Mouse (Mus musculus) megakaryocyte, embryonic 14.5 days (primary cell): ENCODE measurements around the gene Tmem59l. TPM values are rescaled to one million over a fixed set of nuclear protein-coding genes. Genes with fewer than 3 reads are reported as not detected.
"Not testable (repeated sequence)": the region's sequence is repeated elsewhere in the genome, so short reads cannot be mapped to it uniquely, and the experiment has no call there.

Experiments used
- H3K27me3 ChIP-seq: replicated peaks from 2 replicates; pipeline ENCODE3; 2012; ENCODE audit warnings: inconsistent platforms
- H3K36me3 ChIP-seq: replicated peaks from 2 replicates; pipeline ENCODE3; 2012; ENCODE audit warnings: low read length, inconsistent platforms, mixed read lengths
- H3K4me1 ChIP-seq: 2 replicates; pipeline ENCODE4 v1.6.1; 2012; ENCODE audit warnings: inconsistent platforms
- H3K4me3 ChIP-seq: replicated peaks from 2 replicates; pipeline ENCODE3; 2012; ENCODE audit warnings: moderate library complexity, mild to moderate bottlenecking, inconsistent platforms
- H3K9me3 ChIP-seq: 2 replicates; pipeline ENCODE4 v1.6.1; 2012; ENCODE audit warnings: inconsistent platforms
- FLI1 ChIP-seq: IDR thresholded peaks from 2 replicates; pipeline ENCODE4 v1.6.1; 2012; ENCODE audit warnings: low read length, inconsistent platforms, mixed read lengths
- GATA1 ChIP-seq: IDR thresholded peaks from 3 replicates; pipeline ENCODE4 v1.6.1; 2012; ENCODE audit warnings: mixed read lengths, low read length, inconsistent platforms, borderline replicate concordance
- polyA plus RNA-seq: library from polyadenylated mRNA; stranded (reverse); fragments of >175 nt; gene quantifications from 2 replicates; pipeline ENCODE4 v1.2.3, GENCODE M21; 2012; ENCODE audit warnings: low replicate concordance; ENCODE audit not compliant: insufficient read depth

Tmem59l gene
- polyA plus RNA-seq, 1 experiment = not detected

DNA sequence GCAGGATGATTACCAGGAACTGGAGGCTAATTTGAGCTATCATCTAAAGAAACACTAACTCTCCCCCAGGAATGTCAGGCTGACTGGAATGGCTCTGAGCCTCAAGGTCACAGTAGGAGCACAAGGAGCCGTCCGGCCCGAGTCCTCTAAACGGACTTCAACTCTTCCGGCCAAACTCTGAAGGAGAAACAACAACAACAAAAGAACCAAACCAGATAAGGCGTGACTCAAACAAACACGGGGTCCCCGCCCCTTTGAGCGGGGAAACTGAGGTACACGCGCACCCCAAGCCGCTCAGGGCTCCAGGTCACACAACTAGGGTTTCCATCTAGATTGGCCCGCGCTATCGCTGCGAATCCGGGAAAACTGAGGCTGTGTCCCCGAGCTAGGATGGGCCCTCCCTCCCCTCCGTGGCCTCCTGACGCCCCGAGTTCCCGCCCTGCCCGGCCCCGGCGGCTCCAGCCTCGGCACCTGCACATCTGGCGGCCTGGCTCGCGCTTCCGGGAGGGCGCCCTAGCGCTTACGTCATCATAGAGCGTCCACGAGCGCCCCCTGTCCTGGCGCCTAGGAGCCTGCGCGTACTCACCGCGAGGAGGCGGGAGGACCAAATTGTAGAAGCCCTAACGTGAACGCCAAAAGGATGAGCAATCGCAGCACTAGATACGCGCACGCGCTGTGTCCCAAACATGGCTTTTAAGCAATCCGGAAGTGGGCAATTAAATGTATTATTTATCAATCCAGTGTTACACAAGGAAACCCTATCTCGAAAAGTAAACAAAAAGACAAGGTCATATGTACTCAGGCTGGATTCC is 35.6 kb upstream of the Tmem59l start:
- Histone ChIP-seq H3K27me3 (no peaks in the 10 kb centered on the region), H3K4me1 (peaks cover 50% of the 10 kb centered on the region), H3K36me3 (peaks cover 30% of the 10 kb centered on the region), H3K9me3 (no peaks in the 10 kb centered on the region), H3K4me3 (peak overlapping the region; percentile 96)
- no peak for TF ChIP-seq FLI1
- TF ChIP-seq GATA1 = no peak

DNA sequence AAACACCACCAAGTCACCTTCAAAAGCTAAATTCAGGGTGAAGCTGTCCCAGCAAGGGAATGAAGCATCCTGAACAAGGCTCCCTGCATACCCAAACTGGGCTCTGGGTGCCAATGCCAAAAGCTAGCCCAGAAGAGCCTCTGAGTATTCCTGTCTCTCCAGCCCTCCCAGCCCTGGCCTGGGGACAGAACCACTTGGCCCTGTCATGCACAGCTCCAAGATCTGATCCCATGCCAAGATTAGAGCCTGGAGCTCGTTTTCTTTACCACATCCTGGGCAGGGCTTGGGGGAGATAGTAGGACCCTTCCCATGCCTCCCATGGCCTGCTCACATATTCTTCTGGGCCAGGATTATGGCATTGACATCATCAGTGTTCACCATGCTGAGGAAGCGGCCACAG is 32.4 kb upstream of the Tmem59l start:
- peaks cover 50% of the 10 kb centered on the region for H3K4me1 ChIP-seq
- no peaks in the 10 kb centered on the region for H3K9me3 ChIP-seq
- H3K27me3 ChIP-seq = no peaks in the 10 kb centered on the region
- H3K4me3 ChIP-seq = no peak overlapping the region
- TF ChIP-seq GATA1 (no peak), FLI1 (no peak)
- H3K36me3 ChIP-seq = peaks cover 59% of the 10 kb centered on the region

DNA sequence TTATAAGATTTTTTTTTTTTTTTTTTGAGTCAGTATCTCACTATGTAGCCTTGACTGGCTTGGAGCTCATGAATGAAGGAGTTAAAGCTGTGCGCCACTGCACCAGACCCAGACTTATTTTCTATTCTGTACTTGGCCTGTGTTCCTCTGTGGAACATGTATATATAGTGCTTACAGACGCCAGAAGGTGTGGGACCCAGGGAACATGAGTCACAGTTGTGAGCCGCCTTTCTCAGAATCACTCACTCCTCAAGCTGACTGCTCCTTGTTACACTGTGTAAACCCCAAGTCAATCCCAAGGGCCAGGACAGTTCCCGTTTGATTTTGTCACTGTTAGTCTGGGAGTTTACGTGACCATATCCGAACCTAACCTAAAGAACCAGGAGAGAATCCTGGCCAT is 31.9 kb upstream of the Tmem59l start:
- H3K4me1 ChIP-seq = peaks cover 55% of the 10 kb centered on the region
- H3K36me3 ChIP-seq = peaks cover 64% of the 10 kb centered on the region

DNA sequence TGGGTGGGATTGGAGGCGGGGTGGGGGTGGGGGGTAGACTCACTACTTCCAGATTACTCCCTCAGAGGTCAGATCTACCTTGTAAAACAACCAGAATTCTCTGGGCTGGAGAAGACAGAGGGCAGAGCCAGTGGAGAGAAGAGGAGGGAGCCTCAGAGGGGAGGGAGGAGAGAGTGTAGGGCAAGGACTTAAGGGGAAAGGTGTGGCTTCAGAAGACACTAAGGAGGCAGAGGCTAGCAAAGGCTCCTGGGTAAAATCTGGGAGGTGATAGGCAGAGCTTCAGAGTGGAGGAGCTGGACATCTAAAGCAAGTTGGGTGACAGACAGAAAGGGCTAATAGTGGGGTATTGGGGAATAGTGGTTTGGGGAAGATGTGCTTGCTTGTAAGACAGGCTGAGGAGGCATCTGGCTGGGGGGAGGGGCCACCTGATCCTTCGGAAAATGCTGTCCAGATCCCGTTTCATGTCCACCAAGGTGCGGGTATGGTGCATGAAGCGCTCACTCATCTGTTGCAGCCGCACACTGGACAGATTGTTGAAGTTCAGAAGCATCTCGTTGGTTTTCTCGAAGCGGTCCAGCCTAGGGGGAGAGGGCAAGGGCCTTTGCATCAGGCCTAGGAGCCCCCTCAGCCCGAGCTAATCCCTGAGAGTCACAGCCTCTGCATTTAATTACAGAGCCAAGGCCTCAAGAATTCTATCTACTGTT is 30.9 kb upstream of the Tmem59l start:
- H3K4me3 ChIP-seq = no peak overlapping the region
- no peaks in the 10 kb centered on the region for H3K9me3 ChIP-seq
- no peaks in the 10 kb centered on the region for H3K27me3 ChIP-seq
- no peak for TF ChIP-seq FLI1
- no peak for TF ChIP-seq GATA1
- H3K4me1 ChIP-seq = peaks cover 57% of the 10 kb centered on the region
- H3K36me3 ChIP-seq = peaks cover 74% of the 10 kb centered on the region

More for the DNA sequence above, 31.9 kb upstream of the Tmem59l start:
- TF ChIP-seq GATA1 = no peak
- no peak for TF ChIP-seq FLI1
- H3K27me3 ChIP-seq = no peaks in the 10 kb centered on the region
- H3K4me3 ChIP-seq = no peak overlapping the region
- H3K9me3 ChIP-seq = no peaks in the 10 kb centered on the region

DNA sequence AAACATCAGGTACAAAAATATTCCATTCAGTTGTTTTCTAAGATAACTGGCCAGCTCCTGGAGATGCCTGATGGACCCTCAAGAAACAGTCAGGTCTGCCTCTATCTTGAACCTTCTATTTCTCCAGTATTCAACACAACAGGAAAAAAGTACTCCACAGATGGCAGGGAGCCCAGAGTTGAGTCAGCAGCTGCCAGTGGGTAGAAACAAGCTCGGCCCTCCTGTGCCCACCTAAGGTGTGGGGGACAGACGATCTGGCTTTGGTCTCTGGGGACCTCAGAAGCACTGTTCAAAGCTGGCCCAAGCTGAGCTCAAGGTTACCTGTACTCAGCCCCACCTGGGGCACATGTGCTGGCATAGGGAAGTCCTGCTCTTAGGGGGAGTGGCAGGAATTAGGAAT is 26.3 kb upstream of the Tmem59l start:
- Histone ChIP-seq H3K36me3 (peaks cover 72% of the 10 kb centered on the region), H3K4me3 (no peak overlapping the region), H3K4me1 (peaks cover 62% of the 10 kb centered on the region), H3K9me3 (no peaks in the 10 kb centered on the region), H3K27me3 (no peaks in the 10 kb centered on the region)
- TF ChIP-seq GATA1 (no peak), FLI1 (no peak)

DNA sequence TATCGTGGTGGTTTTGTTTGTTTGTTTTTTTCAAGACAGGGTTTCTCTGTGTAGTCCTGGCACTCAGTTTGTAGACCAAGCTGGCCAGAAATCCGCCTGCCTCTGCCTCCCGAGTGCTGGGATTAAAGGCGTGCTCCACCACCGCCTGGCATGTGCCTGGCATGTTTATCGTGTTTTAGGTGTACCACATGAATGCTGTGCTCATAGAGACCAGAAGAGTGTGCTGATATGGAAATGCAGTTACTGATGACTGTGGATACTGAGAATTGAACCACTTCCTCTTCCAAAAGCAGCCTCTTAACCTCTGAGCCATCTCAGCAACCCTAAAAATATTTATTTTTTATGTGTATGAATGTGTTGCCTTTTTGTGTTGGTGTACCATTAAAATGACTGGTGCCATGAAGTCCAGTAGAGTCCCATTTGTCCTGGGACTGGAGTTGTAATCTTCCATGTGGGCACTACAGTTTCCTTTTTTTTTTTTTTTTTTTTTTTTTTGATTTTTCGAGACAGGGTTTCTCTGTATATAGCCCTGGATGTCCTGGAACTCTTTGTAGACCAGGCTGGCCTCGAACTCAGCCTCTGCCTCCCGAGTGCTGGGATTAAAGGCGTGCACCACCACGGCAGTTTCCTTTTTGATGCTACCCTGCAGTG is 25.2 kb upstream of the Tmem59l start:
- Histone ChIP-seq H3K4me1 (peaks cover 69% of the 10 kb centered on the region), H3K9me3 (no peaks in the 10 kb centered on the region), H3K4me3 (peak overlapping the region; percentile 78), H3K27me3 (no peaks in the 10 kb centered on the region), H3K36me3 (peaks cover 71% of the 10 kb centered on the region)
- TF ChIP-seq GATA1 (no peak), FLI1 (no peak)

DNA sequence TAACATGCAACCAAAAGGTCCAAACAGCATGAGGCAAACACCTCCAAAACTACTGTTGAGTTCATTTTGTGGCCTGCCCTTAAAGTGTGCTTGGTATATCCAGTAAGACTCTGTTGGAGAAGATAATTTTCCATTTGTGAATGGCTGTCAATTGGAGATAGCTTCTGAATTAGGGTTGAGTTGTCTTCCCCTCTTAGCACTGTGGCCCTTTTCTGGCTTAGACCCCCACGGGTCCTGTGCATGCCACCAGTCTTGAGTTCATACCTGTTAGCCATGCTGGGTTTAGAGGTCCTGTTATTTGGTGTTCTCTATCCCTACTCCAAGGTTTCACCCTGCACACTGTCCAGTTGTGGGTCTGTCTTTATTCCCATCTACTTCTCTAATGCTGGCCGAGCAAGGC is 24.6 kb upstream of the Tmem59l start:
- H3K27me3 ChIP-seq = no peaks in the 10 kb centered on the region

DNA sequence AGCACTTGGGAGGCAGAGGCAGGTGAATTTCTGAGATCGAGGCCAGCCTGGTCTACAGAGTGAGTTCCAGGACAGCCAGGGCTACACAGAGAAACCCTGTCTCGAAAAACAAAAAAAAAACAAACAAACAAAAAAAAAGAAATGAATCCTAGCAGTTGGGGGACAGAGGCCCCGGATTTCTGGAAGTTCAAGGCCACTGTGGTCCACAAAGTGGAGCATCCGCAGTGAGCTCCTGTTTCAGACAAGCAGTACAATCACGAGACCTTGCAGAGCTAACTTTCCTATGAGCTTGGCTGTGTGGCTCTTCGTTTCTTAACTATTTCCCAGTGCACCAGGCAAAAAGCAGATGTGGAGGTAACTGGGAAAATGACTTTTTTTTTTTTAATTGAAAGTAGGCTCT is 24.0 kb upstream of the Tmem59l start:
- not testable (repeated sequence) for H3K27me3 ChIP-seq, H3K9me3 ChIP-seq
- H3K36me3 ChIP-seq = peaks cover 64% of the 10 kb centered on the region
- peak overlapping the region; percentile 87 for H3K4me3 ChIP-seq
- H3K4me1 ChIP-seq = peaks cover 74% of the 10 kb centered on the region

More for the DNA sequence above, 24.6 kb upstream of the Tmem59l start:
- Histone ChIP-seq H3K9me3 (no peaks in the 10 kb centered on the region), H3K4me3 (peak overlapping the region; percentile 83), H3K4me1 (peaks cover 75% of the 10 kb centered on the region), H3K36me3 (peaks cover 70% of the 10 kb centered on the region)
- TF ChIP-seq FLI1 (no peak), GATA1 (no peak)

DNA sequence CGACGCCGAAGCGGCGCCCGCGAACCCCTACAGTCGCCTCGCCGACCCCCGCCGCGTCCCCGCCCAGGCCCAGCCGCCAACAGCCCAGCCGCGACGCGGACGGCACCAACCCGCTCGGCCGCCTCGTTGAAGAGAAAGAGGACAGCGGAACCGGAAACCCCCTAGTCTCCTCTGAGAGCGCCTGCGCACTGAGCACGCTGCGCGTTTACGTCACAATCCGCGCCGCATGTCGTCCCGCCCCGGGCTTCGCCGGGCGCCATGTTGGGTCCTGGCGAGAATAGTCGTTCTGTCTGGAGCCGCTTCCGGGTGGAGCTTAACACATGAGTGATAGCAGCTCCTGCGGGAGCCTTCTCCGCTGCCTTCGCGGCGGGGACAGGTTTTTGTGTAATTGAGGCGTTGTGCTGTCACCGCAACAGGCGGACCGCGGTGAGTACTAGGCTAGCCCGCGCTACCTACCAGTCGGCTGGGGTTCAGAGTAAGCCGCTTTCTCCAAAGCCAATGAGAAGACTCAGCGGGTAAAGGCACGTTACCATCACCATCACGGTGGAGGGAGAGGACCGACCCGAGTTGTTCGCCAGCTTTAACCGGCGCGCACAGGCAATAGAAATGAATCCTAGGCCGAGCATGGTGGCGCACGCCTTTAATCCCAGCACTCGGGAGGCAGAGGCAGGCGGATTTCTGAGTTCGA is 23.2 kb upstream of the Tmem59l start, which contains the start of gene Uba52:
Gene Uba52 (minus strand): TSS at position 574 of the 688 bp plus-strand sequence.
- TF ChIP-seq FLI1 = no peak
- no peak for TF ChIP-seq GATA1
- no peaks in the 10 kb centered on the region for H3K9me3 ChIP-seq
- H3K27me3 ChIP-seq = no peaks in the 10 kb centered on the region
- H3K4me1 ChIP-seq = peaks cover 80% of the 10 kb centered on the region
- peak within 1 kb of the TSS; percentile 97 for H3K4me3 ChIP-seq
- H3K36me3 ChIP-seq = peaks cover 56% of the 10 kb centered on the region
